Mouse (Mus musculus) neural tube, embryonic 10.5 days (tissue): Measurements from ENCODE around the gene Zyg11b.

Experiments
- DNase-seq: peaks from one replicate; pipeline ENCODE4 v3.0.0-alpha.2; 2017; ENCODE audit warnings: low spot score; ENCODE audit errors: extremely low spot score

Gene Zyg11b

GRCm38 (mm10) chr4:108196277-108196855 lies 104.5 kb downstream of the Zyg11b start:
- peak; percentile 23 for DNase-seq

GRCm38 (mm10) chr4:108192821-108193323 lies 108.0 kb downstream of the Zyg11b start:
- DNase-seq: no peak

- no peak for DNase-seq
Measured at GRCm38 (mm10) chr4:108182278-108182677, 118.6 kb downstream of the Zyg11b start.
